In genomic region chr9:89067143-89067501, GRCm38 (mm10) we compare ENCODE assay signal across 23 mouse cellular contexts. TPM values are rescaled to one million over a fixed set of nuclear protein-coding genes. Genes with fewer than 3 reads are reported as not detected.
A peak's percentile ranks its signal among the peaks of the same experiment; 100 is the strongest.
DNase-seq lines count a peak whose midpoint lies in the region; ATAC-seq and TF ChIP-seq lines count a peak whose summit lies in the region.
"Not testable (repeated sequence)": the region's sequence is repeated elsewhere in the genome, so short reads cannot be mapped to it uniquely, and the experiment has no call there.
"Had no signal": no experiment of that assay in that cellular context is flagged by ENCODE, and none has a peak within 500 bp of the region (broad histone marks: within the 10 kb centered on the region; RNA-seq: fewer than 3 reads in every experiment).

No protein-coding gene starts in this region.

- not testable (repeated sequence) for ATAC-seq in forebrain, embryonic 13.5 days; midbrain, embryonic 14.5 days (ENCODE audit: low FRiP score, low TSS enrichment)
- ATAC-seq in hindbrain, embryonic 13.5 days (ENCODE audit: low FRiP score), result peak; percentile 43
- ATAC-seq in intestine, embryonic 16.5 days, result 0 out of 2 replicates have a peak, but pooled peaks have one; percentile 16
- peak; percentile 20; the same call in 1 of the 2 replicates for ATAC-seq in limb, embryonic 12.5 days (ENCODE audit: insufficient number of reproducible peaks, insufficient read depth, low FRiP score, low TSS enrichment, low read depth)
- 0 out of 2 replicates have a peak, but pooled peaks have one; percentile 11 for ATAC-seq in neural tube, embryonic 12.5 days (ENCODE audit: low FRiP score, low read depth)

- TF ChIP-seq CTCF in gastrocnemius, adult 2 months (IDR thresholded peaks at IDR 0.05), result not testable (repeated sequence)

- not testable (repeated sequence) for DNase-seq in gastrocnemius, adult 2 months; midbrain, embryonic 14.5 days

- not testable (repeated sequence) for H3K36me3 ChIP-seq in forebrain, embryonic 13.5 days (ENCODE audit: poor library complexity, severe bottlenecking); hindbrain, embryonic 13.5 days; intestine, embryonic 16.5 days (ENCODE audit: control insufficient read depth, insufficient read depth, low read length); limb, embryonic 12.5 days; midbrain, embryonic 14.5 days (ENCODE audit: control insufficient read depth, insufficient read depth, low read length); neural tube, embryonic 12.5 days

- not testable (repeated sequence) for H3K4me1 ChIP-seq in forebrain, embryonic 13.5 days; hindbrain, embryonic 13.5 days (replicated peaks); intestine, embryonic 16.5 days (ENCODE audit: control insufficient read depth, insufficient read depth, low read length); limb, embryonic 12.5 days (replicated peaks); midbrain, embryonic 14.5 days (ENCODE audit: control insufficient read depth, insufficient read depth, low read length); neural tube, embryonic 12.5 days

- H3K4me3 ChIP-seq in forebrain, embryonic 13.5 days; hindbrain, embryonic 13.5 days; intestine, embryonic 16.5 days (ENCODE audit: low read length); limb, embryonic 12.5 days (replicated peaks); midbrain, embryonic 14.5 days (replicated peaks; ENCODE audit: low read depth, low read length); neural tube, embryonic 12.5 days: not testable (repeated sequence)
- H3K4me3 ChIP-seq in gastrocnemius, adult 2 months, result peak overlapping the region; percentile 73

- intact Hi-C loops in gastrocnemius, adult 2 months (cut with DNase I), result not testable (repeated sequence)

- H3K27me3 ChIP-seq in forebrain, embryonic 13.5 days; hindbrain, embryonic 13.5 days; intestine, embryonic 16.5 days (replicated peaks; ENCODE audit: control insufficient read depth, insufficient read depth, low read length); limb, embryonic 12.5 days; midbrain, embryonic 14.5 days (ENCODE audit: control insufficient read depth, insufficient read depth, low read length); neural tube, embryonic 12.5 days (replicated peaks): not testable (repeated sequence)

- H3K27ac ChIP-seq in forebrain, embryonic 13.5 days; hindbrain, embryonic 13.5 days; intestine, embryonic 16.5 days (ENCODE audit: low read length); limb, embryonic 12.5 days; midbrain, embryonic 14.5 days (replicated peaks; ENCODE audit: low read depth, low read length); neural tube, embryonic 12.5 days: not testable (repeated sequence)
- H3K27ac ChIP-seq in gastrocnemius, adult 2 months, result peak overlapping the region; percentile 92

- H3K9ac ChIP-seq in forebrain, embryonic 13.5 days; hindbrain, embryonic 13.5 days; intestine, embryonic 16.5 days (ENCODE audit: low read depth, low read length); limb, embryonic 12.5 days (replicated peaks); midbrain, embryonic 14.5 days (replicated peaks; ENCODE audit: low read length); neural tube, embryonic 12.5 days: not testable (repeated sequence)

- H3K9me3 ChIP-seq in forebrain, embryonic 13.5 days (replicated peaks); hindbrain, embryonic 13.5 days; intestine, embryonic 16.5 days (ENCODE audit: control insufficient read depth, low read length); limb, embryonic 12.5 days; midbrain, embryonic 14.5 days (ENCODE audit: control insufficient read depth, low read length); neural tube, embryonic 12.5 days: not testable (repeated sequence)

- WGBS in forebrain, embryonic 13.5 days, result 95% methylated on average over 4 of the region's 6 CpGs
- 93% methylated on average over 3 of the region's 6 CpGs for WGBS in hindbrain, embryonic 13.5 days
- WGBS in intestine, embryonic 16.5 days, result 90% methylated on average over 2 of the region's 6 CpGs
- WGBS in limb, embryonic 12.5 days, result 98% methylated on average over 3 of the region's 6 CpGs
- 89% methylated on average over 2 of the region's 6 CpGs for WGBS in midbrain, embryonic 14.5 days
- WGBS in neural tube, embryonic 12.5 days, result 96% methylated on average over 4 of the region's 6 CpGs

- peak overlapping the region; percentile 5; the same call in 1 of the 2 replicates for H3K4me2 ChIP-seq in forebrain, embryonic 13.5 days
- 0 out of 2 replicates have a peak overlapping the region, but pooled peaks have one; percentile 31 for H3K4me2 ChIP-seq in hindbrain, embryonic 13.5 days
- not testable (repeated sequence) for H3K4me2 ChIP-seq in intestine, embryonic 16.5 days (ENCODE audit: low read depth, low read length); limb, embryonic 12.5 days; neural tube, embryonic 12.5 days (replicated peaks)
- H3K4me2 ChIP-seq in midbrain, embryonic 14.5 days (ENCODE audit: low read length), result 0 out of 2 replicates have a peak overlapping the region, but pooled peaks have one; percentile 10

RNA-seq across cellular contexts. Expression of gene Trim43b, which starts 25.5 kb away (rescaled TPM):
- not detected in 2 replicates for polyA plus RNA-seq in forebrain, embryonic 13.5 days (2015; fragmentation: Nextera tagmentation; extraction: Ambion mirVana)
- total RNA-seq in gastrocnemius, adult 2 months (2021), result not detected
- not detected in 2 replicates for polyA plus RNA-seq in hindbrain, embryonic 13.5 days (2015; fragmentation: Nextera tagmentation; extraction: Ambion mirVana)
- not detected in 2 replicates for polyA plus RNA-seq in intestine, embryonic 16.5 days (2015; fragmentation: Nextera tagmentation; extraction: Ambion mirVana)
- polyA plus RNA-seq in limb, embryonic 12.5 days (2016; fragmentation: Nextera tagmentation; extraction: Ambion mirVana), result not detected in 2 replicates
- polyA plus RNA-seq in midbrain, embryonic 14.5 days (2014; fragmentation: Nextera tagmentation; extraction: Ambion mirVana), result not detected in 2 replicates
- polyA plus RNA-seq in neural tube, embryonic 12.5 days (2016; fragmentation: Nextera tagmentation; extraction: Ambion mirVana), result not detected in 2 replicates
- total RNA-seq: common myeloid progenitor, adult 5-6 weeks; gastrocnemius, adult 8-10 months; heart, postnatal 25 days had no signal
- polyA plus RNA-seq: brain, embryonic 14.5 days; CD4-positive, CD25-positive, alpha-beta regulatory T cell, adult 4 months; embryonic facial prominence, embryonic 13.5 days; erythroblast, embryonic 14.5 days; forebrain, embryonic 11.5 days; heart, embryonic 15.5 days; hindbrain, embryonic 12.5 days; intestine, embryonic 14.5 days; limb, embryonic 13.5 days; liver, embryonic 12.5 days; liver, postnatal 0 days; lung, embryonic 16.5 days; stomach, postnatal 0 days had no signal
